Mouse (Mus musculus) neural tube, embryonic 11.5 days (tissue): ENCODE results near the gene Tor4a. TPM values are rescaled to one million over a fixed set of nuclear protein-coding genes. Genes with fewer than 3 reads are reported as not detected.

Source experiments
- ATAC-seq: fragments of 200-750 bp; cut with Nextera tagmentation; 2 replicates; pipeline ENCODE4 v1.8.0; 2017; ENCODE audit warnings: moderate number of reproducible peaks, mild to moderate bottlenecking, moderate TSS enrichment, moderate library complexity; ENCODE audit not compliant: insufficient read depth, low FRiP score, low TSS enrichment
- DNase-seq: peaks from one replicate; pipeline ENCODE4 v3.0.0-alpha.2; 2015; ENCODE audit warnings: low spot score
- H3K27ac ChIP-seq: fragments of 300-500 bp; sonication (generic); 2 replicates; pipeline ENCODE4 v1.5.1; 2014; ENCODE audit warnings: low read depth, mild to moderate bottlenecking, low read length
- H3K27me3 ChIP-seq: fragments of 300-500 bp; sonication (generic); 2 replicates; pipeline ENCODE4 v1.6.1; 2014; ENCODE audit warnings: mild to moderate bottlenecking, low read length, mixed read lengths; ENCODE audit not compliant: control insufficient read depth, insufficient read depth
- H3K36me3 ChIP-seq: fragments of 300-500 bp; sonication (generic); 2 replicates; pipeline ENCODE4 v1.6.1; 2014; ENCODE audit warnings: mild to moderate bottlenecking, low read length, moderate library complexity, mixed read lengths; ENCODE audit not compliant: control insufficient read depth, insufficient read depth
- H3K4me1 ChIP-seq: fragments of 300-500 bp; sonication (generic); 2 replicates; pipeline ENCODE4 v1.6.1; 2014; ENCODE audit warnings: low read length, mixed read lengths; ENCODE audit not compliant: control insufficient read depth, insufficient read depth
- H3K4me2 ChIP-seq: fragments of 300-500 bp; sonication (generic); 2 replicates; pipeline ENCODE4 v1.6.1; 2014; ENCODE audit warnings: low read depth, mild to moderate bottlenecking, moderate library complexity
- H3K4me3 ChIP-seq: fragments of 300-500 bp; sonication (generic); 2 replicates; pipeline ENCODE4 v1.5.1; 2014; ENCODE audit warnings: low read depth, low read length
- H3K9ac ChIP-seq: fragments of 300-500 bp; sonication (generic); 2 replicates; pipeline ENCODE4 v1.6.1; 2014; ENCODE audit warnings: mild to moderate bottlenecking, low read length
- H3K9me3 ChIP-seq: fragments of 300-500 bp; sonication (generic); 2 replicates; pipeline ENCODE4 v1.6.1; 2016; ENCODE audit warnings: low read length; ENCODE audit not compliant: control insufficient read depth
- whole genome bisulfite sequencing: fragments of 180-500 bp; shearing (Covaris S2); extraction: QIAGEN DNeasy Blood & Tissue Kit; methylation state at CpG from one replicate; pipeline ENCODE4 v1.1.7; 2014; 5-methylcytosine and 5-hydroxymethylcytosine counted together
- polyA plus RNA-seq: library from polyadenylated mRNA; unstranded; fragments of >200 nt; fragmentation: Nextera tagmentation; extraction: Ambion mirVana; gene quantifications from 2 replicates; pipeline ENCODE4 v1.2.1, GENCODE M21; 2014

Gene Tor4a
- polyA plus RNA-seq, 1 experiment from 2014 or later = 1.6 TPM

GRCm38 (mm10) chr2:25186575-25186930, 10.1 kb downstream of the Tor4a start:
- H3K9ac ChIP-seq = peak overlapping the region; percentile 80; the same call in 1 of the 2 replicates
- ATAC-seq (no peak), DNase-seq (no peak)
- H3K4me2 ChIP-seq = peak overlapping the region; percentile 83
- no peaks in the 10 kb centered on the region for H3K36me3 ChIP-seq
- peak overlapping the region; percentile 42; the same call in 1 of the 2 replicates for H3K4me3 ChIP-seq
- no peaks in the 10 kb centered on the region for H3K27me3 ChIP-seq
- H3K27ac ChIP-seq = peak overlapping the region; percentile 96; the same call in 1 of the 2 replicates
- H3K4me1 ChIP-seq = peaks cover 23% of the 10 kb centered on the region
- WGBS = 31% methylated on average over 5 of the region's 5 CpGs
- no peaks in the 10 kb centered on the region for H3K9me3 ChIP-seq

GRCm38 (mm10) chr2:25185625-25186574, 10.8 kb downstream of the Tor4a start:
- peak overlapping the region; percentile 96 for H3K27ac ChIP-seq
- no peaks in the 10 kb centered on the region for H3K36me3 ChIP-seq
- H3K9ac ChIP-seq = peak overlapping the region; percentile 80
- DNase-seq = peak; percentile 90
- H3K4me2 ChIP-seq = peak overlapping the region; percentile 83
- H3K9me3 ChIP-seq = no peaks in the 10 kb centered on the region
- H3K27me3 ChIP-seq = no peaks in the 10 kb centered on the region
- peaks cover 23% of the 10 kb centered on the region for H3K4me1 ChIP-seq
- under 1% methylated on average over 63 of the region's 64 CpGs for WGBS
- H3K4me3 ChIP-seq = peak overlapping the region; percentile 42
- ATAC-seq = peak; percentile 83

GRCm38 (mm10) chr2:25184496-25184895, 12.2 kb downstream of the Tor4a start:
- Histone ChIP-seq H3K4me3 (peak overlapping the region; percentile 80; the same call in 1 of the 2 replicates), H3K27me3 (peaks cover 1% of the 10 kb centered on the region; the same call in 1 of the 2 replicates), H3K9ac (no peak overlapping the region), H3K9me3 (no peaks in the 10 kb centered on the region), H3K4me1 (peaks cover 26% of the 10 kb centered on the region), H3K27ac (peak overlapping the region; percentile 96), H3K4me2 (peak overlapping the region; percentile 83), H3K36me3 (no peaks in the 10 kb centered on the region)
- ATAC-seq (no peak), DNase-seq (no peak)
- 91% methylated on average over 7 of the region's 7 CpGs for WGBS

- Histone ChIP-seq H3K27ac (peak overlapping the region; percentile 60), H3K9ac (peak overlapping the region; percentile 83; the same call in 1 of the 2 replicates)
- WGBS = 58% methylated on average over 2 of the region's 2 CpGs
Measured at GRCm38 (mm10) chr2:25183336-25183735, 13.3 kb downstream of the Tor4a start.

GRCm38 (mm10) chr2:25182664-25183063, 14.0 kb downstream of the Tor4a start:
- Histone ChIP-seq H3K4me2 (peak overlapping the region; percentile 53), H3K27me3 (peaks cover 2% of the 10 kb centered on the region; the same call in 1 of the 2 replicates)

More at GRCm38 (mm10) chr2:25183336-25183735, 13.3 kb downstream of the Tor4a start:
- ATAC-seq (no peak), DNase-seq (no peak)
- Histone ChIP-seq H3K36me3 (no peaks in the 10 kb centered on the region), H3K4me3 (peak overlapping the region; percentile 80), H3K9me3 (no peaks in the 10 kb centered on the region), H3K4me2 (peak overlapping the region; percentile 53), H3K4me1 (peaks cover 35% of the 10 kb centered on the region), H3K27me3 (peaks cover 2% of the 10 kb centered on the region; the same call in 1 of the 2 replicates)

GRCm38 (mm10) chr2:25181891-25182397, 14.7 kb downstream of the Tor4a start:
- H3K4me3 ChIP-seq = peak overlapping the region; percentile 80
- ATAC-seq = no peak
- H3K4me1 ChIP-seq = peaks cover 47% of the 10 kb centered on the region
- peak overlapping the region; percentile 83 for H3K9ac ChIP-seq
- WGBS = under 1% methylated on average over 17 of the region's 17 CpGs
- H3K27me3 ChIP-seq = peaks cover 2% of the 10 kb centered on the region; the same call in 1 of the 2 replicates
- H3K36me3 ChIP-seq = no peaks in the 10 kb centered on the region
- H3K9me3 ChIP-seq = no peaks in the 10 kb centered on the region
- no peak for DNase-seq
- peak overlapping the region; percentile 53 for H3K4me2 ChIP-seq
- peak overlapping the region; percentile 94 for H3K27ac ChIP-seq

More at GRCm38 (mm10) chr2:25182664-25183063, 14.0 kb downstream of the Tor4a start:
- ATAC-seq (no peak), DNase-seq (peak; percentile 55)
- H3K4me3 ChIP-seq = peak overlapping the region; percentile 80
- no peak overlapping the region for H3K27ac ChIP-seq
- no peaks in the 10 kb centered on the region for H3K9me3 ChIP-seq
- H3K4me1 ChIP-seq = peaks cover 42% of the 10 kb centered on the region
- no peaks in the 10 kb centered on the region for H3K36me3 ChIP-seq
- H3K9ac ChIP-seq = peak overlapping the region; percentile 83
- 15% methylated on average over 6 of the region's 6 CpGs for WGBS

- Histone ChIP-seq H3K4me1 (peaks cover 48% of the 10 kb centered on the region), H3K9me3 (no peaks in the 10 kb centered on the region), H3K36me3 (no peaks in the 10 kb centered on the region), H3K4me2 (peak overlapping the region; percentile 53), H3K27me3 (peaks cover 2% of the 10 kb centered on the region; the same call in 1 of the 2 replicates), H3K27ac (peak overlapping the region; percentile 94), H3K4me3 (peak overlapping the region; percentile 80), H3K9ac (peak overlapping the region; percentile 83)
- WGBS = under 1% methylated on average over 100 of the region's 100 CpGs
- DNase-seq = peak; percentile 82
- ATAC-seq = peak; percentile 18
Measured at GRCm38 (mm10) chr2:25180973-25181890, 15.5 kb downstream of the Tor4a start.

GRCm38 (mm10) chr2:25180478-25180903, 16.2 kb downstream of the Tor4a start, which contains the start of gene Nrarp:
Gene Nrarp, plus strand, starts transcription at chr2:25180758.
- peak within 1 kb of the TSS; percentile 80 for H3K4me3 ChIP-seq
- ATAC-seq = peak; percentile 87
- under 1% methylated on average over 35 of the region's 35 CpGs for WGBS
- peak; percentile 95 for DNase-seq
- no peaks in the 10 kb centered on the region for H3K9me3 ChIP-seq
- H3K27me3 ChIP-seq = peaks cover 2% of the 10 kb centered on the region; the same call in 1 of the 2 replicates
- H3K36me3 ChIP-seq = no peaks in the 10 kb centered on the region
- peak within 1 kb of the TSS; percentile 94 for H3K27ac ChIP-seq
- H3K4me2 ChIP-seq = peak within 1 kb of the TSS; percentile 53
- peak within 1 kb of the TSS; percentile 83 for H3K9ac ChIP-seq
- peaks cover 51% of the 10 kb centered on the region for H3K4me1 ChIP-seq
